Mouse (Mus musculus) small intestine, adult 2 months (tissue): ENCODE results near the gene Plekhb2.

Experiments
- CTCF ChIP-seq: fragments of 200-500 bp; IDR thresholded peaks from 2 replicates; pipeline ENCODE4 v1.5.1; 2012; ENCODE audit warnings: low read depth, mild to moderate bottlenecking, control low read depth, inconsistent platforms, low read length, moderate library complexity, mixed read lengths; ENCODE audit not compliant: insufficient replicate concordance, insufficient read length; ENCODE audit errors: extremely low read depth
- POLR2A ChIP-seq: fragments of 200-500 bp; IDR thresholded peaks from 2 replicates; pipeline ENCODE4 v1.6.1; 2012; ENCODE audit warnings: low read depth, mild to moderate bottlenecking, control low read depth, inconsistent platforms, low read length, moderate library complexity

DNA sequence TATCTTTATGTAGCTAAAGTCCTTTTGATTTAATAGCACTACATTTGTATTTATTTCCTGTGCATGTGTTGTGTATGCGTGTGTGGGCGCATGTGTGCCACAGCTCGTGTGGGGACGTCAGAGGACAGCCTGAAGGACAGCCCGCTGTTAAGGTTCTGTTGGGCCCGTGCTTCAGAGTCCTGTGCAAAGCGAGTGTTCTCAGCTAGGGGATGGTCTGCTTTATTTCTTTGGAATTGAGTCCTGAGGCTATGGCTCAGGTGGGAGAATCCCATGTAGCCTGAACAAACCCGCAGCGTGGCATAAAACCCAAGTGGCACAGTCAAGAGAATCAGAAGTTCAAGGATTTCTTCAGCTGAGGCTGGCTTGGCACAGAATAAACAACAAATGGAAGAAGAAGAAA is 21.4 kb downstream of the Plekhb2 start:
- TF ChIP-seq CTCF, result no peak
- TF ChIP-seq POLR2A, result no peak
